Mouse (Mus musculus): ENCODE measurements around the gene Spag6. TPM values are rescaled to one million over a fixed set of nuclear protein-coding genes. Genes with fewer than 3 reads are reported as not detected.

Gene Spag6
- 0.06 TPM in 1 of 2 replicates, not detected in the other for polyA plus RNA-seq (2015; fragmentation: Nextera tagmentation; extraction: Ambion mirVana)

GRCm38 (mm10) chr2:18693871-18694610, at the start of gene Spag6:
Gene Spag6 (plus strand): TSS chr2:18694032.
- H3K4me3 ChIP-seq (replicated peaks): peak within 1 kb of the TSS; percentile 50
- peaks cover 47% of the 10 kb centered on the region for H3K27me3 ChIP-seq (replicated peaks)
- H3K4me2 ChIP-seq: peak within 1 kb of the TSS; percentile 89
- H3K36me3 ChIP-seq: no peaks in the 10 kb centered on the region
- peaks cover 33% of the 10 kb centered on the region for H3K4me1 ChIP-seq
- H3K9me3 ChIP-seq (replicated peaks): no peaks in the 10 kb centered on the region
- peak within 1 kb of the TSS; percentile 49 for H3K9ac ChIP-seq (replicated peaks)
- peak; percentile 35; the same call in 1 of the 2 replicates for ATAC-seq (ENCODE audit: low FRiP score)
- WGBS: under 1% methylated on average over 50 of the region's 61 CpGs
- no peak within 1 kb of the TSS for H3K27ac ChIP-seq (replicated peaks)

DNA sequence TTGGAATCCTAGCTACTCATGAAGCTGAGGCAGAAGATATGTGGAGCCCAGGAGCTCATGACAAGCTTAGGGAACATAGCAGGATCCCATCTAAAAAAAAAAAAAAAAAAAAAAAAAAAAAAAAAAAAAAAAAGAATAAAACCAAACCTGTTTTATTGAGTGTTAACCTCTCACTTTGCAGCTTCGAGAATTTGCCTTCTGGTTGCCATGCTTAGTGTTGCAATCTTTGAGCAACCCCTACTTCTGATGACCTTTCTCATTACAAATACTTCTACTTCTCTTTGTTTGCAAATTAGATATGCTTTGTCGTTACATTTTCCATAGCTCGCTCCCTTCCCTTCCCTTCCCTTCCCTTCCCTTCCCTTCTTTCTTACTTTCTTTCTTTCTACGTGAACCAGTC, 45.3 kb upstream of the Spag6 start:
- Histone ChIP-seq H3K9me3 (replicated peaks) (0 out of 2 replicates have a peak, but pooled peaks cover 4% of the 10 kb centered on the region), H3K4me3 (replicated peaks) (no peak overlapping the region), H3K27ac (replicated peaks) (no peak overlapping the region), H3K4me1 (no peaks in the 10 kb centered on the region), H3K36me3 (no peaks in the 10 kb centered on the region), H3K27me3 (replicated peaks) (no peaks in the 10 kb centered on the region), H3K9ac (replicated peaks) (no peak overlapping the region), H3K4me2 (no peak overlapping the region)
- no peak for ATAC-seq (ENCODE audit: low FRiP score)
- 74% methylated on average over 4 of the region's 4 CpGs for WGBS

GRCm38 (mm10) chr2:18654821-18655220, 39.0 kb upstream of the Spag6 start:
- Histone ChIP-seq H3K4me3 (replicated peaks) (no peak overlapping the region), H3K9me3 (replicated peaks) (no peaks in the 10 kb centered on the region), H3K36me3 (no peaks in the 10 kb centered on the region), H3K27me3 (replicated peaks) (no peaks in the 10 kb centered on the region), H3K4me1 (no peaks in the 10 kb centered on the region), H3K27ac (replicated peaks) (no peak overlapping the region), H3K9ac (replicated peaks) (no peak overlapping the region), H3K4me2 (no peak overlapping the region)
- no peak for ATAC-seq (ENCODE audit: low FRiP score)
- WGBS: 70% methylated on average over 5 of the region's 5 CpGs

DNA sequence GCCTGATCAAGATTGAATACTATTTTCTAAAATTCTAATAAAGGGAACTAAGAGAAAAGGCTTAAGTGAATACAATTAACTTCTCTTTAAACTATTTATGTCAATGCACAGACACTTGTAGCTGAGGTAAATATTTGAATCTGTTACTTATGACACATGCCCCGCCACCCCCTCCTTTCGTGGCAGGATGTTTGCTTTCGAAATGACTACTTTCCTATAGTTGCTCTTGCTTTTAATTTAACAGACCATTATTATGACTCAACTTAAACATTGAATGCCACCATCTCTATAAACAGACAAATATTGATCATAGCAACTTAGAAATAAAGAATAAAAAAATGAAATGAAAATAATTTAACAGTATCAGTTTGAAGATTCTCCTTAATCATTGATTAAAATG, 29.8 kb upstream of the Spag6 start:
- WGBS: 90% methylated on average over 3 of the region's 3 CpGs
- no peak overlapping the region for H3K4me2 ChIP-seq
- H3K36me3 ChIP-seq: no peaks in the 10 kb centered on the region
- no peak for ATAC-seq (ENCODE audit: low FRiP score)
- H3K9ac ChIP-seq (replicated peaks): no peak overlapping the region
- H3K27me3 ChIP-seq (replicated peaks): no peaks in the 10 kb centered on the region
- no peak overlapping the region for H3K27ac ChIP-seq (replicated peaks)
- no peak overlapping the region for H3K4me3 ChIP-seq (replicated peaks)
- no peaks in the 10 kb centered on the region for H3K4me1 ChIP-seq
- H3K9me3 ChIP-seq (replicated peaks): no peaks in the 10 kb centered on the region

- H3K27ac ChIP-seq (replicated peaks): no peak overlapping the region
- no peak for ATAC-seq (ENCODE audit: low FRiP score)
- no peaks in the 10 kb centered on the region for H3K36me3 ChIP-seq
- no peaks in the 10 kb centered on the region; the same call in none of the 2 replicates for H3K27me3 ChIP-seq (replicated peaks)
- H3K9ac ChIP-seq (replicated peaks): no peak overlapping the region
- no peaks in the 10 kb centered on the region for H3K9me3 ChIP-seq (replicated peaks)
- peaks cover 15% of the 10 kb centered on the region for H3K4me1 ChIP-seq
- WGBS: 13% methylated on average over 6 of the region's 6 CpGs
- H3K4me2 ChIP-seq: no peak overlapping the region
- H3K4me3 ChIP-seq (replicated peaks): no peak overlapping the region
These were observed 22.8 kb upstream of the Spag6 start for GRCm38 (mm10) chr2:18671041-18671440.

DNA sequence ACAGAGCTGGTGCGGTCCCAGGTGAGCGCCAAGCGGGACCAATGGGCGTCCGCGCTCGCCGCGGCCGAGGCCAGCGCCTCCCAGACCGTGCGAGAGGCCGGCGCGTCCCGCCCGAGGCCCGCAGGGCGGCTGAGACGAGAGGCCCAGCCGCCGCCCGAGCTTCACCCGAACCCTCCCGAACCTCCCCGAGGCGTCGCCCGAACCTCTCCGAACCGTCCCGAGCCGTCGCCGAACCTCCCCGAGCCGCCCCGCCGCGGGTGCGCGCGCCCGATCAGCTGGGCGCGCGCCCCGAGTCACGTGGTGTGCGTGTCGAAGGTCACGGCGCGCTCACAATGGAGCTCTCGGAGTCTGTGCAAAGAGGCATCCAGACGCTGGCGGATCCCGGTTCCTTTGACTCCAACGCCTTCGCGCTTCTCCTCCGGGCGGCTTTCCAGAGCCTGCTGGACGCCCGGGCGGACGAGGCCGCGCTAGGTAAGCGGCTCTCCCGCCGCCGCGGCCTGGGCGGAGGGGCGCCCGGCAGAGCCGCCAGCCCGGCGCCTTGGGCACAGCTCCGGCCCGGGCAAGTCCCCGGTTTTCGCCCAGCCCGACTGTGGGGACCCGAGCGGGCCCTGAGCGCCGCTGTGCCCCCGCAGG, 21.6 kb upstream of the Spag6 start, which contains the start of gene Commd3:
Gene Commd3 (plus strand): TSS at position 252 of the 633 bp plus-strand sequence.
- H3K27ac ChIP-seq (replicated peaks): peak within 1 kb of the TSS; percentile 98
- peak within 1 kb of the TSS; percentile 66 for H3K4me2 ChIP-seq
- H3K9ac ChIP-seq (replicated peaks): peak within 1 kb of the TSS; percentile 99
- H3K27me3 ChIP-seq (replicated peaks): no peaks in the 10 kb centered on the region; the same call in none of the 2 replicates
- peak within 1 kb of the TSS; percentile 89 for H3K4me3 ChIP-seq (replicated peaks)
- no peaks in the 10 kb centered on the region for H3K36me3 ChIP-seq
- H3K9me3 ChIP-seq (replicated peaks): no peaks in the 10 kb centered on the region
- H3K4me1 ChIP-seq: peaks cover 18% of the 10 kb centered on the region
- WGBS: under 1% methylated on average over 91 of the region's 91 CpGs
- ATAC-seq (ENCODE audit: low FRiP score): peak; percentile 90

GRCm38 (mm10) chr2:18672766-18673164, 21.1 kb upstream of the Spag6 start:
- H3K4me2 ChIP-seq: peak overlapping the region; percentile 66
- H3K27me3 ChIP-seq (replicated peaks): no peaks in the 10 kb centered on the region; the same call in none of the 2 replicates
- no peaks in the 10 kb centered on the region for H3K36me3 ChIP-seq
- ATAC-seq (ENCODE audit: low FRiP score): peak; percentile 3
- H3K4me3 ChIP-seq (replicated peaks): peak overlapping the region; percentile 89
- H3K9ac ChIP-seq (replicated peaks): peak overlapping the region; percentile 99
- peaks cover 18% of the 10 kb centered on the region for H3K4me1 ChIP-seq
- WGBS: under 1% methylated on average over 11 of the region's 11 CpGs
- H3K9me3 ChIP-seq (replicated peaks): no peaks in the 10 kb centered on the region
- peak overlapping the region; percentile 98 for H3K27ac ChIP-seq (replicated peaks)

GRCm38 (mm10) chr2:18673766-18674165, 20.1 kb upstream of the Spag6 start:
- Histone ChIP-seq H3K9me3 (replicated peaks) (no peaks in the 10 kb centered on the region), H3K9ac (replicated peaks) (no peak overlapping the region), H3K27ac (replicated peaks) (no peak overlapping the region), H3K27me3 (replicated peaks) (no peaks in the 10 kb centered on the region; the same call in none of the 2 replicates), H3K4me3 (replicated peaks) (no peak overlapping the region), H3K4me1 (peaks cover 27% of the 10 kb centered on the region), H3K4me2 (no peak overlapping the region; the same call in 1 of the 2 replicates), H3K36me3 (no peaks in the 10 kb centered on the region)
- ATAC-seq (ENCODE audit: low FRiP score): no peak
- 59% methylated on average over 4 of the region's 4 CpGs for WGBS

DNA sequence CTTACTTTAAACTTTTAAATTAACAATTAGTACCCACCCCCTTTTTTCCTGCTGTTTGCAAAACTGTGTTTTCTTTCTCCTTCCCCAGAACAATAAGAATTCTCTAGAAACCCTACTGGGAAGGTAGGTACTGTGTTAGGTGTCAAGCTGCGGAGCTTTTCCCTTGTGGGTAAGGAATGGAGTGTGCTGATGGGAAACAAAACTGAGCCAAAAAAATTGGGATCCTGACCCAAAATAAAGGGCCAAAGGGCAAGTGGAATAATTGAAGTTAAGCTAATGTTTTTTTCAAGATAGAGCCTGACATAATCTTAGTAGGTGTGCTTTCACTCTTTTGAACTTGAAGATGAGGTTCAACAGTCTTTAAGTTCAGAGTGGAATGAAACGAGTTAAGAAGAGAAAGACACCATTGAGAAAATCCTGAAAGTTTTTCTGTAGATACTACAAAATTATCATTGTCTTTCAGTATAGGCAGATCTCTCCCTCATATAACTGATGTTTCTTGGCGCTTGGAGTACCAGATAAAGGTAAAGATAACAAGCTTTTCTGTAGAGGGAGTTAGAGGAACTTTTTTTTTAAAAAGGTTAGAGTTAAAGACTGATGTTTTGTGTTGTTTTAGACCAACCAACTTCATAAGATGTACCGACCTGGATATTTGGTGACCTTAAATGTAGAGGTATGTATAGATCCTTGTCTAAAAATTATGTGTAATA, 19.5 kb upstream of the Spag6 start:
- Histone ChIP-seq H3K9ac (replicated peaks) (no peak overlapping the region), H3K9me3 (replicated peaks) (no peaks in the 10 kb centered on the region), H3K36me3 (no peaks in the 10 kb centered on the region), H3K4me1 (peaks cover 31% of the 10 kb centered on the region), H3K4me2 (no peak overlapping the region), H3K27me3 (replicated peaks) (no peaks in the 10 kb centered on the region; the same call in none of the 2 replicates), H3K4me3 (replicated peaks) (no peak overlapping the region), H3K27ac (replicated peaks) (no peak overlapping the region)
- no peak for ATAC-seq (ENCODE audit: low FRiP score)
- WGBS: 65% methylated on average over 4 of the region's 4 CpGs

GRCm38 (mm10) chr2:18675681-18676456, 18.0 kb upstream of the Spag6 start:
- H3K27ac ChIP-seq (replicated peaks): peak overlapping the region; percentile 96
- H3K9me3 ChIP-seq (replicated peaks): no peaks in the 10 kb centered on the region
- no peaks in the 10 kb centered on the region for H3K36me3 ChIP-seq
- H3K4me2 ChIP-seq: peak overlapping the region; percentile 85
- peaks cover 11% of the 10 kb centered on the region for H3K27me3 ChIP-seq (replicated peaks)
- H3K4me1 ChIP-seq: peaks cover 41% of the 10 kb centered on the region
- no peak for ATAC-seq (ENCODE audit: low FRiP score)
- H3K4me3 ChIP-seq (replicated peaks): peak overlapping the region; percentile 75
- H3K9ac ChIP-seq (replicated peaks): peak overlapping the region; percentile 93
- 10% methylated on average over 42 of the region's 42 CpGs for WGBS

DNA sequence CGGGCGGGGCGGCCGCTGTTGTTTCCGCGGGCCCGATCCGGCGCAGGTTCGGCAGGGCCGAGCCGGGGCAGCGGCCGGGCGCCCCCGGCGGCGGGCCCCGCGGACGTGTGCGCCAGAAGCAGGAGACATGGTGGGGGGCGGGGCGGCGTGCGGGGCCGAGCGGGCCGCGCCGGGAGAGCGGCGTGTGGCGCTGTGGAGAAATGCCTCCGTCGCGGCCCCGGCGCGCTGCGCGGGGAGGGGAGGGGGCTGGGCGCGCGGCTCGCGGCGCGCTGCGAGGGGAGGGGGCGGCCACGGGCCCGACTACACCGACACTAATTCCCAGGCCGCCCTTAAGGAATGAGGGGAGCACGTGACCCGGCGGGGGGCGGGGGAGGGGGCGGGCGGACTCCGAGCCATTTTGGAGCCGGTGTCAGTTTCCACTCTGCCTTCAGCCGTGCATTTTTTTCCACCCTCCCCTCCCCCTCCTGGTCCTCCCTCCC, 17.3 kb upstream of the Spag6 start:
- peaks cover 17% of the 10 kb centered on the region for H3K27me3 ChIP-seq (replicated peaks)
- peak; percentile 83 for ATAC-seq (ENCODE audit: low FRiP score)
- H3K4me1 ChIP-seq: peaks cover 46% of the 10 kb centered on the region
- no peaks in the 10 kb centered on the region for H3K9me3 ChIP-seq (replicated peaks)
- under 1% methylated on average over 45 of the region's 64 CpGs for WGBS
- peak overlapping the region; percentile 75 for H3K4me3 ChIP-seq (replicated peaks)
- H3K36me3 ChIP-seq: no peaks in the 10 kb centered on the region
- peak overlapping the region; percentile 96 for H3K27ac ChIP-seq (replicated peaks)
- H3K9ac ChIP-seq (replicated peaks): peak overlapping the region; percentile 93
- peak overlapping the region; percentile 85 for H3K4me2 ChIP-seq

Measured in neural tube, embryonic 15.5 days (tissue).